Mouse (Mus musculus) macrophage (primary cell): Measurements from ENCODE around the gene Ina. TPM values are rescaled to one million over a fixed set of nuclear protein-coding genes. Genes with fewer than 3 reads are reported as not detected.
"Not testable (repeated sequence)": the region's sequence is repeated elsewhere in the genome, so short reads cannot be mapped to it uniquely, and the experiment has no call there.

Experiments used
- H3K27ac ChIP-seq: fragments of 350-480 bp; formaldehyde crosslinking; 2 replicates; pipeline ENCODE4 v1.9.0; 2021
- H3K36me3 ChIP-seq: fragments of 350-480 bp; formaldehyde crosslinking; 2 replicates; pipeline ENCODE4 v1.9.0; 2021; ENCODE audit errors: inconsistent target
- H3K4me3 ChIP-seq: fragments of 350-480 bp; formaldehyde crosslinking; 2 replicates; pipeline ENCODE4 v1.9.0; 2021; ENCODE audit errors: inconsistent target
- H3K79me2 ChIP-seq: fragments of 350-480 bp; formaldehyde crosslinking; 2 replicates; pipeline ENCODE4 v1.9.0; 2021; ENCODE audit errors: inconsistent target
- WGBS: methylation state at CpG from one replicate; pipeline ENCODE4 v1.1.7; 2026; ENCODE audit warnings: inconsistent platforms; ENCODE audit not compliant: missing documents; 5-methylcytosine and 5-hydroxymethylcytosine counted together
- polyA plus RNA-seq: library from polyadenylated mRNA; stranded (reverse); fragments of 250-400 nt; gene quantifications from 3 replicates; pipeline ENCODE4 v1.2.4, GENCODE M21; 2018; ENCODE audit warnings: inconsistent platforms

Gene Ina
- polyA plus RNA-seq, 1 experiment from 2014 or later, result not detected

GRCm38 (mm10) chr19:46978069-46978468 is 36.4 kb upstream of the Ina start:
- H3K36me3 ChIP-seq, H3K27ac ChIP-seq, H3K4me3 ChIP-seq, H3K79me2 ChIP-seq: not testable (repeated sequence)
- WGBS, result 100% methylated on average over 1 of the region's 3 CpGs

DNA sequence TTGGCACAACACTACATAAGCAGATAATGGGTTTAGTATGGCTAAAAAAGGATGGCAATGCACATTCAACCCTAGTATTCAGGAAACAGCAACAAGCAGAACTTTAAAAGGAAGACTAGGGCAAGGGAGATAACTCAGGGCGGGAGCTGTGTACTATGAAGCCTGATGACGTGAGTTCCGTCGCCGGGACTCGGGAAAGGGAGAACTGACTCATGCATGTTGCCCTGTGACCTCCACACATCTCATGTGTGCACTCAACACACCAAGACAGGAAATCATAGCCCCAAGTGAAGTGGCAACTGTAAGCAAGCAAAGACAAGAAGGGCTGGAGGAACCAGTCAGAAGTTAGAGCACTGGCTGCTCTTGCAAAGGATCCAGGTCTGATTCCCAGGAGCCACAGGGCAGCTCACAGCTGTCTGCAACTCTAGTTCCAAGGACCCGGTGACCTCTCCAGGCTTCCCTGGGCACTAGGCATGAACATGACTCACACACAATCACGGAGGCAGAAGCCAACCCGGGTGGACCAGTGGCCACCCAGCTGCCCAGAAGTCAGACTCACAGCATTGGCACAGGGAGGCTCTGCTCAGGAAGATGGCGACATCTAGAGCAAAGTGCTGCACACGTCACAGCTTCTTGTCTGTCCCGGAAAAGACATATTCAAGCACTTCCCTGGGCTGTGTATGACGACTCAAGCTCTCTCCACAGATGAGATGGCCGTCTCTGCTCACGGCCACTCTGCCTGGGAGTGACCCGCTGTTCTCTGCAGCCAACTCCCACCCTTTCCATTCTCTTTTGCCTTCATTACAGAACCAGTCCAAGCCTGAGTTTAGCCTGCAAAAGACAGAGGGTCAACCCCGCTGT is 35.3 kb upstream of the Ina start:
- no peaks in the 10 kb centered on the region for H3K36me3 ChIP-seq
- 76% methylated on average over 17 of the region's 17 CpGs for WGBS
- no peak overlapping the region for H3K4me3 ChIP-seq
- no peaks in the 10 kb centered on the region for H3K79me2 ChIP-seq
- H3K27ac ChIP-seq, result peak overlapping the region; percentile 42

DNA sequence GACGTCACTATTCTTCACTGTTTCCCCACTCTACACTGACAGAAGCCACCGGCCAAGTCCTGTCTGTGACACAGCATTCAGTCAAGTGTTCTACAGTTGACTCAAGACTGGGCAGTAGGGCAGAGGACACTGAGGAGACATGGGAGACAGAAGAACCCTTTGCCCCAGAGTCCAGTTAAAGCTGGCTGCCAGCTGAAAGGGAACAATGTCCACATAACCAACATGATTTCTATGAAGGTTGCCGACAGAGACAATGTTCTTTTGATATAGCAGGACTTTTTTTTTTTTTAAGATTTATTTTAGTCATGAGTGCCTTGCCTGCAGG is 34.8 kb upstream of the Ina start:
- 73% methylated on average over 3 of the region's 3 CpGs for WGBS
- Histone ChIP-seq H3K4me3 (no peak overlapping the region), H3K36me3 (no peaks in the 10 kb centered on the region), H3K79me2 (no peaks in the 10 kb centered on the region), H3K27ac (peak overlapping the region; percentile 42)

- Histone ChIP-seq H3K36me3 (no peaks in the 10 kb centered on the region), H3K79me2 (no peaks in the 10 kb centered on the region), H3K27ac (no peak overlapping the region), H3K4me3 (no peak overlapping the region)
- WGBS, result 92% methylated on average over 6 of the region's 6 CpGs
Observed at GRCm38 (mm10) chr19:46981462-46981861, 33.0 kb upstream of the Ina start.

- H3K27ac ChIP-seq, result peak overlapping the region; percentile 31
- no peaks in the 10 kb centered on the region for H3K79me2 ChIP-seq
- H3K36me3 ChIP-seq, result no peaks in the 10 kb centered on the region
- H3K4me3 ChIP-seq, result no peak overlapping the region
- 91% methylated on average over 14 of the region's 14 CpGs for WGBS
Observed at GRCm38 (mm10) chr19:46983352-46983965, 31.0 kb upstream of the Ina start.

DNA sequence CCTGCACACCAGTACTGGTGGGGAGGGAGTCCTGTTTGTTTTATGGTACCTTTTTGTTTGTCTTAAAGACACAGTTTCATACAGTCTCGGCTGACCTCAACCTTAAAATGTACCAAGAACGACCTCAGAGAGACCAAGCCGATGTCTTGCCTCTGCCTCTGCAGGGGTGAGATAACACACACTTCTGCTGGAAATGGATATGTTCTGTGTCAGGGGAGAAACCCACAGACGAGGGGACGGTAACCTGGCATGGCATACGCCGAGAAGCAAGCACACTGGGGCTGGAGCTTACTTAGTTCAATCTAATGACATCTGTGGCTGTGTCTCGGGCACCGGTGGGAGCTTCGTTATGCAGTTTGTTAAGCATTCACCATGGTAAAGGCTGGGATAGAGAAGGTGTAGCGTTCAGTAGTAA is 30.5 kb upstream of the Ina start:
- Histone ChIP-seq H3K79me2 (no peaks in the 10 kb centered on the region), H3K27ac (peak overlapping the region; percentile 31), H3K36me3 (no peaks in the 10 kb centered on the region), H3K4me3 (no peak overlapping the region)
- WGBS, result 38% methylated on average over 10 of the region's 11 CpGs

GRCm38 (mm10) chr19:46984726-46985622 is 29.5 kb upstream of the Ina start:
- Histone ChIP-seq H3K79me2 (no peaks in the 10 kb centered on the region), H3K36me3 (no peaks in the 10 kb centered on the region), H3K4me3 (no peak overlapping the region), H3K27ac (peak overlapping the region; percentile 67)
- WGBS, result 43% methylated on average over 13 of the region's 13 CpGs

- H3K79me2 ChIP-seq, result no peaks in the 10 kb centered on the region
- H3K27ac ChIP-seq, result peak overlapping the region; percentile 85
- H3K36me3 ChIP-seq, result no peaks in the 10 kb centered on the region
- 17% methylated on average over 6 of the region's 6 CpGs for WGBS
- peak overlapping the region; percentile 14 for H3K4me3 ChIP-seq
Observed at GRCm38 (mm10) chr19:46987646-46988045, 26.9 kb upstream of the Ina start.

DNA sequence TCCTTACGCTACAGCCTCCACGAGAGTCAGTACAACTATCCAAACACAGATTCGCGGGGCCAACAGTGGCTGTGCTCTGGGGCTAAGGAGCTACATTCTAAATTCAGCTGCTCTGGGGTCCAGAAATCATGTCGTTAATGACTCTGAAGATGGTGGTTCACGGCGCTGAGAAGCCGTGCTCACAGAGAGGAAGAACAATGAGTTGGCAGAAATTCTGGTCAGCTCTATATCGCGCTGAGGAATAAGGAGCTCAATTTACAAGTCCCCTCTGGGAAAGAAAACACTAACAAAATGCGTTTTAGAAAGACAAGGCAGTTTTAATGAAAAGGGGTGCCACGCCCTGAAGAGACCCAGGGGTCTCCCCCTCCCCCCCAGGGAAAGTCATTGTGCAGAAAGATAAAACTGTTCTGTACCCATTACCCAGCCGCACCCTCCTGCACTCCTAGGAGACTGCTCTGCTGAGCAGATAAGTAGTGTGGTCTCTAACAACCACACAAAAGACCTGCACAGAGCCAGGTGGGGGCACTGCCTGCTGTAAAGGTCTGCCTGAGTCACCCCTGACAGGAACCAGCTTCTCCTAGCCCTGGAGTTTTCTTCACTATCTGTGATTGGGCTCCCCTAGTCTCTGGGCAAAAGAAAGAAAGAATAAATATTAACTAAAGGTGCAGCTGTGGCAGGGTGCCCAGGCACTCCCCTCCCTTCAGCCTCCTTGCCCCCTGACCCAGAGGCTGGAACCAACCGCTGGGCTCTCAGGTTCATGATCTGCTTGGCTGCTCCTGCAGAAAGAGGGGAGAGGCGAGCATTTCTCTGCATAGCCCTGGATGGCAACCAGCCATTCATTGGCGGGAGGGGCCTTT is 26.0 kb upstream of the Ina start:
- Histone ChIP-seq H3K36me3 (no peaks in the 10 kb centered on the region), H3K27ac (peak overlapping the region; percentile 85), H3K4me3 (peak overlapping the region; percentile 14), H3K79me2 (no peaks in the 10 kb centered on the region)
- 26% methylated on average over 16 of the region's 16 CpGs for WGBS

- H3K36me3 ChIP-seq, result no peaks in the 10 kb centered on the region
- H3K4me3 ChIP-seq, result no peak overlapping the region
- H3K27ac ChIP-seq, result no peak overlapping the region
- 78% methylated on average over 20 of the region's 20 CpGs for WGBS
- no peaks in the 10 kb centered on the region for H3K79me2 ChIP-seq
Observed at GRCm38 (mm10) chr19:46989479-46990152, 24.9 kb upstream of the Ina start.

- Histone ChIP-seq H3K4me3 (no peak overlapping the region), H3K27ac (no peak overlapping the region), H3K36me3 (no peaks in the 10 kb centered on the region), H3K79me2 (no peaks in the 10 kb centered on the region)
- 98% methylated on average over 3 of the region's 3 CpGs for WGBS
Observed at GRCm38 (mm10) chr19:46990153-46990518, 24.4 kb upstream of the Ina start.

DNA sequence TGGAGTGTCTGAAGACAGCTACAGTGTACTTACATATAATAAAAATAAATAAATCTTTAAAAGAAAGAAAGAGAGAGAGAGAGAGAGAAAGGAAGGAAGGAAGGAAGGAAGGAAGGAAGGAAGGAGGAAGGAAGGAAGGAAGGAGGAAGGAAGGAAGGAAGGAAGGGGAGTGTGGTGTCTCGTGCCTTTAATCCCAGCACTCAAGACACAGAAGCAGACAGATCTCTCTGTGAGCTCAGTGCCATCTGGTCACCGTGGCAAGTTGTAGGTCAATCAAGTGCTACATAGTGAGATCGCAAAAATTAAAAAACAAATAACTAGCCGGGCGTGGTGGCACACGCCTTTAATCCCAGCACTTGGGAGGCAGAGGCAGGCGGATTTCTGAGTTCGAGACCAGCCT is 23.9 kb upstream of the Ina start:
- whole genome bisulfite sequencing, result 39% methylated on average over 2 of the region's 8 CpGs
- H3K79me2 ChIP-seq, H3K4me3 ChIP-seq, H3K36me3 ChIP-seq, H3K27ac ChIP-seq: not testable (repeated sequence)

GRCm38 (mm10) chr19:46991145-46991544 is 23.4 kb upstream of the Ina start:
- WGBS, result 9% methylated on average over 5 of the region's 5 CpGs

DNA sequence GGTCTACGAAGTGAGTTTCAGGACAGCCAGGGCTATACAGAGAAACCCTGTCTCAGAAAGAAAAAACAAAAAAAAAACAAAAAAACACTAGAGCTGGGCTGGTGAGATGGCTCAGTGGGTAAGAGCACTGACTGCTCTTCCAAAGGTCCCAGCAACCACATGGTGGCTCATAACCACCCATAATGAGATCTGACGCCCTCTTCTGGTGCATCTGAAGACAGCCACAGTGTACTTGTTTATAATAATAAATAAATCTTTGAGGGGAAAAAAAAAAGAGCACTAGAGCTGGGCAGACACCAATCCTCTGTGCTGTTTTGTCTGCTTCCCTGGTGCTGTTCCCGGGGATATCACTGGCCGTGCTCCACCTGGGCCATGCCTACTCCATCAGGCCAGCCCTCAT is 22.2 kb upstream of the Ina start:
- not testable (repeated sequence) for H3K79me2 ChIP-seq, H3K4me3 ChIP-seq, H3K27ac ChIP-seq, H3K36me3 ChIP-seq
- WGBS, result 75% methylated on average over 4 of the region's 4 CpGs

More at GRCm38 (mm10) chr19:46991145-46991544, 23.4 kb upstream of the Ina start:
- Histone ChIP-seq H3K4me3 (no peak overlapping the region), H3K79me2 (no peaks in the 10 kb centered on the region), H3K27ac (no peak overlapping the region), H3K36me3 (no peaks in the 10 kb centered on the region)
